Mouse (Mus musculus) liver, embryonic 14.5 days (tissue): ENCODE data around the gene Polr1d.

Source experiments
- CTCF ChIP-seq: IDR thresholded peaks from 2 replicates; pipeline ENCODE4 v1.5.1; 2016; ENCODE audit warnings: antibody characterized with exemption, low read depth, control low read depth
- EP300 ChIP-seq: IDR thresholded peaks from 2 replicates; pipeline ENCODE4 v1.6.1; 2016; ENCODE audit warnings: antibody characterized with exemption, low read depth

DNA sequence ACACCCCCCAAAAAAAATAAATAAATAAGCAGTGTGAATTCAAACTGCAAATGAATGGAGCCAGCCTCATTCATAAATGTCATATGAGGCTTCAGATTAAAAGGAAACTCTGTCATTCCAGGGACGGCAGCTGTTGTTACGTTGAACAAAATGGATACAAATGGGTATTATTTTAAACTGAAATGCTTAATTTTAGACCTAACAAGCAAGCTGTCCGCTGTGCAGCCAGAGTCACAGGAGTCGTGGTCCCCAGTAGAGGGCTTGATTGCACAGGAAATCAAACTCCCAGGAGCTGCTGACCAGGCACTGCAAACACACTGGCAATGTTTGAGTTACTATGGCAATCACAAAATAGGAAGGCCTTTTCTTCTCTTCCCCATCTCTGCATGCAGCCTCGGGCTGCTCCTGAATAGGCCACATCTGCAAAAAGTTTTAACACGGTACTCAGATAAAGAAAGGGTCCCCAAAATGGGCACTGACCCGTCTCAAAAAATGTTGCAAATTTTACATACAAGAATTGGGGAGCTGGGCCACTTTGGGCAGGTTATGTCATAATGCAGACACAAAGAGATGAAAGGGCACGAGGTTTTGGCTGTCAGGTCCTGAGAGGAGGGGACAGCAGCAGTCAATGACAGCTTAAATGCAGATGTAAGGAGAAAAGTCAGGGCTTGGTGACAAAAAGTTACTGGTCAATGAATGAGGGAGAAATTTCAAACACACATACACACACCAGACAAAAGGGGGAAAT lies 57.7 kb downstream of the Polr1d start:
- TF ChIP-seq CTCF (no peak), EP300 (no peak)
